Mouse (Mus musculus) liver, embryonic 15.5 days (tissue): ENCODE measurements around the gene Foxi1. TPM values are rescaled to one million over a fixed set of nuclear protein-coding genes. Genes with fewer than 3 reads are reported as not detected.

Experiments used
- ATAC-seq: fragments of 200-750 bp; cut with Nextera tagmentation; 2 replicates; pipeline ENCODE4 v1.8.0; 2017; ENCODE audit warnings: moderate number of reproducible peaks, mild to moderate bottlenecking, moderate library complexity; ENCODE audit not compliant: insufficient read depth
- H3K27ac ChIP-seq: fragments of 300-500 bp; sonication (generic); replicated peaks from 2 replicates; pipeline ENCODE4 v1.5.1; 2015; ENCODE audit warnings: mild to moderate bottlenecking, inconsistent platforms
- H3K27me3 ChIP-seq: fragments of 300-500 bp; sonication (generic); 2 replicates; pipeline ENCODE4 v1.6.1; 2015; ENCODE audit warnings: mild to moderate bottlenecking, inconsistent platforms
- H3K36me3 ChIP-seq: fragments of 300-500 bp; sonication (generic); replicated peaks from 2 replicates; pipeline ENCODE4 v1.6.1; 2015; ENCODE audit warnings: moderate library complexity, mild to moderate bottlenecking, inconsistent platforms
- H3K4me1 ChIP-seq: fragments of 300-500 bp; sonication (generic); replicated peaks from 2 replicates; pipeline ENCODE4 v1.6.1; 2015; ENCODE audit warnings: inconsistent platforms
- H3K4me2 ChIP-seq: fragments of 300-500 bp; sonication (generic); 2 replicates; pipeline ENCODE4 v1.6.1; 2015; ENCODE audit warnings: moderate library complexity, mild to moderate bottlenecking, inconsistent platforms
- H3K4me3 ChIP-seq: fragments of 300-500 bp; sonication (generic); replicated peaks from 2 replicates; pipeline ENCODE4 v1.5.1; 2015; ENCODE audit warnings: mild to moderate bottlenecking, inconsistent platforms
- H3K9ac ChIP-seq: fragments of 300-500 bp; sonication (generic); 2 replicates; pipeline ENCODE4 v1.6.1; 2015; ENCODE audit warnings: moderate library complexity, mild to moderate bottlenecking, inconsistent platforms
- H3K9me3 ChIP-seq: fragments of 300-500 bp; sonication (generic); replicated peaks from 2 replicates; pipeline ENCODE4 v1.6.1; 2016; ENCODE audit warnings: inconsistent platforms
- WGBS: fragments of 180-500 bp; shearing (Covaris S2); methylation state at CpG from one replicate; pipeline ENCODE4 v1.1.7; 2015; ENCODE audit warnings: mixed read lengths; ENCODE audit not compliant: insufficient replicate concordance; 5-methylcytosine and 5-hydroxymethylcytosine counted together
- polyA plus RNA-seq: library from polyadenylated mRNA; unstranded; fragments of >200 nt; fragmentation: Nextera tagmentation; extraction: Ambion mirVana; gene quantifications from 2 replicates; pipeline ENCODE4 v1.2.1, GENCODE M21; 2015

Gene Foxi1
- polyA plus RNA-seq, 1 experiment from 2014 or later = not detected

- whole genome bisulfite sequencing = 51% methylated on average over 9 of the region's 9 CpGs
- no peaks in the 10 kb centered on the region for H3K27me3 ChIP-seq
- no peaks in the 10 kb centered on the region for H3K36me3 ChIP-seq
- H3K9me3 ChIP-seq = no peaks in the 10 kb centered on the region
- no peak overlapping the region for H3K4me2 ChIP-seq
- H3K4me1 ChIP-seq = no peaks in the 10 kb centered on the region
- H3K9ac ChIP-seq = no peak overlapping the region
- H3K4me3 ChIP-seq = no peak overlapping the region
- no peak for ATAC-seq
- H3K27ac ChIP-seq = no peak overlapping the region
These were observed 13.5 kb downstream of the Foxi1 start for GRCm38 (mm10) chr11:34194158-34194941.

- no peak overlapping the region for H3K4me3 ChIP-seq
- H3K4me1 ChIP-seq = no peaks in the 10 kb centered on the region
- no peaks in the 10 kb centered on the region for H3K36me3 ChIP-seq
- no peaks in the 10 kb centered on the region for H3K27me3 ChIP-seq
- H3K4me2 ChIP-seq = no peak overlapping the region
- H3K9ac ChIP-seq = no peak overlapping the region
- no peak for ATAC-seq
- 53% methylated on average over 3 of the region's 3 CpGs for WGBS
- H3K27ac ChIP-seq = no peak overlapping the region
- H3K9me3 ChIP-seq = no peaks in the 10 kb centered on the region
These were observed 14.2 kb downstream of the Foxi1 start for GRCm38 (mm10) chr11:34193658-34194057.

- Histone ChIP-seq H3K4me3 (no peak overlapping the region), H3K4me1 (no peaks in the 10 kb centered on the region), H3K36me3 (no peaks in the 10 kb centered on the region), H3K27me3 (no peaks in the 10 kb centered on the region), H3K9me3 (no peaks in the 10 kb centered on the region), H3K4me2 (no peak overlapping the region), H3K27ac (no peak overlapping the region), H3K9ac (no peak overlapping the region)
- ATAC-seq = no peak
- WGBS = 37% methylated on average over 2 of the region's 2 CpGs
These were observed 23.6 kb downstream of the Foxi1 start for GRCm38 (mm10) chr11:34184266-34184665.

- Histone ChIP-seq H3K9me3 (no peaks in the 10 kb centered on the region), H3K27me3 (no peaks in the 10 kb centered on the region), H3K4me2 (no peak overlapping the region), H3K36me3 (no peaks in the 10 kb centered on the region), H3K4me3 (no peak overlapping the region), H3K27ac (no peak overlapping the region), H3K9ac (no peak overlapping the region), H3K4me1 (no peaks in the 10 kb centered on the region)
- 39% methylated on average over 8 of the region's 8 CpGs for WGBS
- no peak for ATAC-seq
These were observed 26.4 kb downstream of the Foxi1 start for GRCm38 (mm10) chr11:34181214-34182117.

- no peak for ATAC-seq
- Histone ChIP-seq H3K4me2 (no peak overlapping the region), H3K9ac (no peak overlapping the region), H3K4me1 (no peaks in the 10 kb centered on the region), H3K27me3 (no peaks in the 10 kb centered on the region), H3K9me3 (no peaks in the 10 kb centered on the region), H3K36me3 (no peaks in the 10 kb centered on the region), H3K4me3 (no peak overlapping the region), H3K27ac (no peak overlapping the region)
- WGBS = 48% methylated on average over 2 of the region's 2 CpGs
These were observed 29.1 kb downstream of the Foxi1 start for GRCm38 (mm10) chr11:34178752-34179151.

GRCm38 (mm10) chr11:34176371-34176770, 31.5 kb downstream of the Foxi1 start:
- no peak overlapping the region for H3K4me2 ChIP-seq
- no peak overlapping the region for H3K27ac ChIP-seq
- H3K9ac ChIP-seq = no peak overlapping the region
- WGBS = 45% methylated on average over 1 of the region's 1 CpGs
- H3K27me3 ChIP-seq = no peaks in the 10 kb centered on the region
- H3K4me1 ChIP-seq = no peaks in the 10 kb centered on the region
- ATAC-seq = no peak
- H3K36me3 ChIP-seq = no peaks in the 10 kb centered on the region
- no peak overlapping the region for H3K4me3 ChIP-seq
- no peaks in the 10 kb centered on the region for H3K9me3 ChIP-seq

GRCm38 (mm10) chr11:34171221-34171620, 36.7 kb downstream of the Foxi1 start:
- WGBS = 48% methylated on average over 1 of the region's 1 CpGs
- Histone ChIP-seq H3K27ac (no peak overlapping the region), H3K9ac (no peak overlapping the region), H3K36me3 (no peaks in the 10 kb centered on the region), H3K4me3 (no peak overlapping the region), H3K9me3 (no peaks in the 10 kb centered on the region), H3K4me1 (no peaks in the 10 kb centered on the region), H3K4me2 (no peak overlapping the region), H3K27me3 (no peaks in the 10 kb centered on the region)
- no peak for ATAC-seq

- H3K4me3 ChIP-seq = no peak overlapping the region
- H3K9ac ChIP-seq = no peak overlapping the region
- no peaks in the 10 kb centered on the region for H3K36me3 ChIP-seq
- no peaks in the 10 kb centered on the region for H3K4me1 ChIP-seq
- no peaks in the 10 kb centered on the region for H3K9me3 ChIP-seq
- H3K27me3 ChIP-seq = no peaks in the 10 kb centered on the region
- H3K4me2 ChIP-seq = no peak overlapping the region
- H3K27ac ChIP-seq = no peak overlapping the region
- ATAC-seq = no peak
- 49% methylated on average over 5 of the region's 5 CpGs for WGBS
These were observed 38.4 kb downstream of the Foxi1 start for GRCm38 (mm10) chr11:34169464-34169894.

GRCm38 (mm10) chr11:34166392-34166791, 41.5 kb downstream of the Foxi1 start:
- Histone ChIP-seq H3K4me1 (no peaks in the 10 kb centered on the region), H3K36me3 (no peaks in the 10 kb centered on the region), H3K27ac (no peak overlapping the region), H3K27me3 (no peaks in the 10 kb centered on the region), H3K4me3 (no peak overlapping the region), H3K9ac (no peak overlapping the region), H3K9me3 (no peaks in the 10 kb centered on the region), H3K4me2 (no peak overlapping the region)
- WGBS = 41% methylated on average over 4 of the region's 4 CpGs
- no peak for ATAC-seq

GRCm38 (mm10) chr11:34165278-34165677, 42.6 kb downstream of the Foxi1 start:
- WGBS = 84% methylated on average over 11 of the region's 11 CpGs
- no peaks in the 10 kb centered on the region for H3K36me3 ChIP-seq
- H3K9ac ChIP-seq = no peak overlapping the region
- H3K27ac ChIP-seq = no peak overlapping the region
- H3K4me2 ChIP-seq = no peak overlapping the region
- H3K4me1 ChIP-seq = no peaks in the 10 kb centered on the region
- no peak overlapping the region for H3K4me3 ChIP-seq
- H3K9me3 ChIP-seq = no peaks in the 10 kb centered on the region
- no peaks in the 10 kb centered on the region for H3K27me3 ChIP-seq
- ATAC-seq = no peak

- WGBS = 66% methylated on average over 9 of the region's 9 CpGs
- Histone ChIP-seq H3K36me3 (no peaks in the 10 kb centered on the region), H3K27me3 (no peaks in the 10 kb centered on the region), H3K9ac (no peak overlapping the region), H3K9me3 (no peaks in the 10 kb centered on the region), H3K27ac (no peak overlapping the region), H3K4me3 (no peak overlapping the region), H3K4me2 (no peak overlapping the region), H3K4me1 (no peaks in the 10 kb centered on the region)
- no peak for ATAC-seq
These were observed 49.0 kb downstream of the Foxi1 start for GRCm38 (mm10) chr11:34158916-34159315.
